Mouse (Mus musculus): ENCODE results near the gene Taar7b. TPM values are rescaled to one million over a fixed set of nuclear protein-coding genes. Genes with fewer than 3 reads are reported as not detected.

Taar7b gene
- polyA plus RNA-seq, 1 experiment from 2014 or later, result not detected

DNA sequence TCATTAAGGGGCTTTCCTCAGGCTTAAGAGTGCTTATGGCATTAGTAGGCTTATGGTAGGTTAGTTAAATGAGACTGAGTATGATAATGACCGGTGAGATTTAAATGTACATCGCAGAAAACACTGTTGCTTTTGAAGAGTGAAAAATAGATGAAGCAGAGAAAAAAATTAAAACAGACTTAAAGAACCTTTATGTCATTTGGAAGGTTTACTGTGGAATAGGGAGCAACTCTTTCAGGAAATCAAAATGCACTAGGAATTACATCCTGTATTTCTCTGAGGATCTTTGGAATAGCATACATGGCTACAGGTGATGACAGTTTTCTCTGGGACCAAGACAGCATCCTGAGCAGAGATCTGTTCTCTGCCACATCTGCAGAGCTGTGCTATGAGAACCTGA is 37.6 kb downstream of the Taar7b start, which contains the start of gene Taar7e:
Gene Taar7e (plus strand): TSS at position 301 of the 400 bp plus-strand sequence.
- H3K4me1 ChIP-seq (ENCODE audit: control insufficient read depth, insufficient read depth, low read length), result no peaks in the 10 kb centered on the region
- H3K9ac ChIP-seq (ENCODE audit: low read length), result no peak within 1 kb of the TSS
- H3K4me3 ChIP-seq (ENCODE audit: low read depth, low read length), result no peak within 1 kb of the TSS
- no peak within 1 kb of the TSS for H3K4me2 ChIP-seq (ENCODE audit: low read depth)
- H3K9me3 ChIP-seq (ENCODE audit: control insufficient read depth, low read length), result no peaks in the 10 kb centered on the region
- no peaks in the 10 kb centered on the region for H3K36me3 ChIP-seq (ENCODE audit: control insufficient read depth, insufficient read depth, low read length)
- no peak for ATAC-seq (ENCODE audit: insufficient read depth, low FRiP score, low TSS enrichment)
- H3K27me3 ChIP-seq (ENCODE audit: control insufficient read depth, insufficient read depth, low read length), result no peaks in the 10 kb centered on the region
- WGBS, result 94% methylated on average over 2 of the region's 2 CpGs
- H3K27ac ChIP-seq (ENCODE audit: low read depth, low read length), result no peak within 1 kb of the TSS
- no peak for DNase-seq (ENCODE audit: low spot score)

DNA sequence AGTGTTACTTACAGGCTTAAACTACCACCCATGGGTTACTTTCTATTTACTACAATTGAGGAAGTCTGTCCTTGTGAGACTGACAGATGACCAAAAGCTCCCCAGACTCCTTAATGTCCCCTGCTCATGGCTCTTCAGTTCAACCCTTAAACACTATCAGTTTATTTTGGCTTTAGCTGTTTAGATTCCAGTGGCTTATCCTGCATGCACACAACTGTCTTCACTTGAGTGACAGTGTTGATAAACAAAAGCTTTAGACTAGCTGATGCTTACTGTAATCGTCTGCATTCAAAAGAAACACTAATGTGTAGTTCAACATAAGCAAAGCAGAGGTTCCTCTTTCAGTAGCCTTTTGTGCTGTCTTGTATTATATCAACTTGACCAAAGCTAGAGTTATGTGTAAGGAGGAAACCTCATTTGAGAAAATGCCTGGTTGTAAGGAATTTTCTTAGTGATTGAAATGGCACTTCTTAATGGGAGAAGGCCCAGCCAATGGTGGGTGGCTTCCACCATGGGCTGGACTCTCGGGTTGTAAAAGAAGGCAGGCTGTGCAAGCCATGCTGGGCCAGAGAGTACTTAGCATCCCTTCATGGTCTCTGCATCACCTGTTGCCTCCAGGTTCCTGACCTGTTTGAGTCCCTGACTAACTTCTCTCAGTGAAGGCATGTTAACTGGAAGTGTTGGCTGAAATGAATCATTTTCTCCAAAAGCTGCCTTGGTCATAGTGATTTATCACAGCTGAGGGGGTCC is 40.6 kb downstream of the Taar7b start:
- ATAC-seq (ENCODE audit: insufficient read depth, low FRiP score, low TSS enrichment), result no peak
- 85% methylated on average over 2 of the region's 2 CpGs for WGBS

DNA sequence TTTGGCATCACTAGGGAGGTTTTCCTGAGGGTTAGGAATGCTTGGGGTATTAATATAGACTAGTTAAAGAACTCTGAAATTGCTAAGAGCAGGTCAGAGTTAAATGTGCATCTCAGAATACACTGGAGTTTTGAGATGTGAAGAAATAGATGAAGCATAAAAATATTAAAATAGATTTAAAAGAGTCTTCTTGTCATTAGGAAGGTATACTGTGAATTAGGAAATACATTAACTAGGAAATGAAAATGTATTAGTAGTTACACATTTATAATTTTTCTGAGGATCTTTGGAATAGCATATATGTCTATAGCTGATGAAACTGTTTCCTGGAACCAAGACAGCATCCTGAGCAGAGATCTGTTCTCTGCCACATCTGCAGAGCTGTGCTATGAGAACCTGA is 49.5 kb downstream of the Taar7b start, which contains the start of gene Taar7f:
Gene Taar7f (plus strand): TSS at position 301 of the 400 bp plus-strand sequence.
- ATAC-seq (ENCODE audit: insufficient read depth, low FRiP score, low TSS enrichment), result no peak
- no peaks in the 10 kb centered on the region for H3K36me3 ChIP-seq (ENCODE audit: control insufficient read depth, insufficient read depth, low read length)

More for the DNA sequence above, 40.6 kb downstream of the Taar7b start:
- no peak overlapping the region for H3K4me2 ChIP-seq (ENCODE audit: low read depth)
- no peaks in the 10 kb centered on the region for H3K4me1 ChIP-seq (ENCODE audit: control insufficient read depth, insufficient read depth, low read length)
- H3K9ac ChIP-seq (ENCODE audit: low read length), result no peak overlapping the region
- no peaks in the 10 kb centered on the region for H3K27me3 ChIP-seq (ENCODE audit: control insufficient read depth, insufficient read depth, low read length)
- no peak for DNase-seq (ENCODE audit: low spot score)
- H3K27ac ChIP-seq (ENCODE audit: low read depth, low read length), result no peak overlapping the region
- no peak overlapping the region for H3K4me3 ChIP-seq (ENCODE audit: low read depth, low read length)
- H3K9me3 ChIP-seq (ENCODE audit: control insufficient read depth, low read length), result no peaks in the 10 kb centered on the region
- no peaks in the 10 kb centered on the region for H3K36me3 ChIP-seq (ENCODE audit: control insufficient read depth, insufficient read depth, low read length)

More for the DNA sequence above, 49.5 kb downstream of the Taar7b start, which contains the start of gene Taar7f:
- Histone ChIP-seq H3K4me1 (ENCODE audit: control insufficient read depth, insufficient read depth, low read length) (no peaks in the 10 kb centered on the region), H3K9ac (ENCODE audit: low read length) (no peak within 1 kb of the TSS), H3K9me3 (ENCODE audit: control insufficient read depth, low read length) (no peaks in the 10 kb centered on the region), H3K27ac (ENCODE audit: low read depth, low read length) (no peak within 1 kb of the TSS), H3K4me3 (ENCODE audit: low read depth, low read length) (no peak within 1 kb of the TSS), H3K4me2 (ENCODE audit: low read depth) (no peak within 1 kb of the TSS), H3K27me3 (ENCODE audit: control insufficient read depth, insufficient read depth, low read length) (no peaks in the 10 kb centered on the region)
- no peak for DNase-seq (ENCODE audit: low spot score)

Other genes starting within 250 kb of the Taar7b start
- gene Rps12, start 212.7 kb upstream of the Taar7b start, polyA plus RNA-seq (2014; fragmentation: Nextera tagmentation; extraction: Ambion mirVana), result 115 and 133 TPM in 2 replicates
- 15.8 and 16.0 TPM in 2 replicates for gene Slc18b1, start 203.0 kb upstream of the Taar7b start, polyA plus RNA-seq (2014; fragmentation: Nextera tagmentation; extraction: Ambion mirVana)
- not detected in 2 replicates for gene Vnn3, start 148.5 kb upstream of the Taar7b start, polyA plus RNA-seq (2014; fragmentation: Nextera tagmentation; extraction: Ambion mirVana)
- gene Vnn1, start 105.3 kb upstream of the Taar7b start, polyA plus RNA-seq (2014; fragmentation: Nextera tagmentation; extraction: Ambion mirVana), result 0.82 and 0.96 TPM in 2 replicates
- not detected in 2 replicates for gene Taar1, start 79.6 kb upstream of the Taar7b start, polyA plus RNA-seq (2014; fragmentation: Nextera tagmentation; extraction: Ambion mirVana)
- gene Taar2, start 61.4 kb upstream of the Taar7b start, polyA plus RNA-seq (2014; fragmentation: Nextera tagmentation; extraction: Ambion mirVana), result not detected in 2 replicates
- gene Taar3, start 50.4 kb upstream of the Taar7b start, polyA plus RNA-seq (2014; fragmentation: Nextera tagmentation; extraction: Ambion mirVana), result not detected in 2 replicates
- gene Taar4, start 39.4 kb upstream of the Taar7b start, polyA plus RNA-seq (2014; fragmentation: Nextera tagmentation; extraction: Ambion mirVana), result not detected in 2 replicates
- not detected in 2 replicates for gene Taar5, start 29.2 kb upstream of the Taar7b start, polyA plus RNA-seq (2014; fragmentation: Nextera tagmentation; extraction: Ambion mirVana)
- not detected in 2 replicates for gene Taar6, start 14.3 kb upstream of the Taar7b start, polyA plus RNA-seq (2014; fragmentation: Nextera tagmentation; extraction: Ambion mirVana)
- gene Taar7a, start 6.5 kb upstream of the Taar7b start, polyA plus RNA-seq (2014; fragmentation: Nextera tagmentation; extraction: Ambion mirVana), result not detected in 2 replicates
- gene Taar7d, start 27.3 kb downstream of the Taar7b start, polyA plus RNA-seq (2014; fragmentation: Nextera tagmentation; extraction: Ambion mirVana), result not detected in 2 replicates
- not detected in 2 replicates for gene Taar7e, start 37.7 kb downstream of the Taar7b start, polyA plus RNA-seq (2014; fragmentation: Nextera tagmentation; extraction: Ambion mirVana)
- gene Taar7f, start 49.6 kb downstream of the Taar7b start, polyA plus RNA-seq (2014; fragmentation: Nextera tagmentation; extraction: Ambion mirVana), result not detected in 2 replicates
- gene Taar8a, start 76.6 kb downstream of the Taar7b start, polyA plus RNA-seq (2014; fragmentation: Nextera tagmentation; extraction: Ambion mirVana), result not detected in 2 replicates
- gene Taar8b, start 92.4 kb downstream of the Taar7b start, polyA plus RNA-seq (2014; fragmentation: Nextera tagmentation; extraction: Ambion mirVana), result not detected in 2 replicates
- not detected in 2 replicates for gene Taar8c, start 102.0 kb downstream of the Taar7b start, polyA plus RNA-seq (2014; fragmentation: Nextera tagmentation; extraction: Ambion mirVana)
- not detected in 2 replicates for gene Taar9, start 109.6 kb downstream of the Taar7b start, polyA plus RNA-seq (2014; fragmentation: Nextera tagmentation; extraction: Ambion mirVana)
- 112 and 126 TPM in 2 replicates for gene Stx7, start 149.4 kb downstream of the Taar7b start, polyA plus RNA-seq (2014; fragmentation: Nextera tagmentation; extraction: Ambion mirVana)
- 39.6 and 45.8 TPM in 2 replicates for gene Moxd1, start 223.6 kb downstream of the Taar7b start, polyA plus RNA-seq (2014; fragmentation: Nextera tagmentation; extraction: Ambion mirVana)

Data from neural tube, embryonic 11.5 days (tissue).